Mouse (Mus musculus) urinary bladder, postnatal 10 days (tissue): Measurements from ENCODE around the gene Tarbp1.
A peak's percentile ranks its signal among the peaks of the same experiment; 100 is the strongest.

Experiments
- DNase-seq: peaks from one replicate; pipeline ENCODE4 v3.0.0; 2022; ENCODE audit warnings: low spot score

The Tarbp1 gene

GRCm38 (mm10) chr8:126474299-126475187, at the start of gene Tarbp1:
TSS of gene Tarbp1 (minus strand) at chr8:126475065.
- peak; percentile 67 for DNase-seq

GRCm38 (mm10) chr8:126524233-126524985, 49.5 kb upstream of the Tarbp1 start:
- DNase-seq = peak; percentile 61

GRCm38 (mm10) chr8:126523060-126523574, 48.3 kb upstream of the Tarbp1 start:
- no peak for DNase-seq

- no peak for DNase-seq
These were observed 44.6 kb upstream of the Tarbp1 start for GRCm38 (mm10) chr8:126519447-126519975.

GRCm38 (mm10) chr8:126516620-126517577, 42.0 kb upstream of the Tarbp1 start:
- peak; percentile 77 for DNase-seq

GRCm38 (mm10) chr8:126514011-126514964, 39.4 kb upstream of the Tarbp1 start:
- no peak for DNase-seq

GRCm38 (mm10) chr8:126510866-126511265, 36.0 kb upstream of the Tarbp1 start:
- no peak for DNase-seq

- no peak for DNase-seq
These were observed 34.8 kb upstream of the Tarbp1 start for GRCm38 (mm10) chr8:126509635-126510034.

- DNase-seq = no peak
These were observed 34.2 kb upstream of the Tarbp1 start for GRCm38 (mm10) chr8:126508871-126509586.

- DNase-seq = no peak
These were observed 33.4 kb upstream of the Tarbp1 start for GRCm38 (mm10) chr8:126508221-126508620.

GRCm38 (mm10) chr8:126504492-126505182, 29.8 kb upstream of the Tarbp1 start:
- DNase-seq = no peak

GRCm38 (mm10) chr8:126502722-126503121, 27.9 kb upstream of the Tarbp1 start:
- no peak for DNase-seq

- no peak for DNase-seq
These were observed 24.5 kb upstream of the Tarbp1 start for GRCm38 (mm10) chr8:126499371-126499770.

GRCm38 (mm10) chr8:126498465-126498864, 23.6 kb upstream of the Tarbp1 start:
- no peak for DNase-seq

GRCm38 (mm10) chr8:126497541-126498428, 22.9 kb upstream of the Tarbp1 start:
- peak; percentile 76 for DNase-seq

- no peak for DNase-seq
These were observed 22.1 kb upstream of the Tarbp1 start for GRCm38 (mm10) chr8:126496915-126497314.

- no peak for DNase-seq
These were observed 20.6 kb upstream of the Tarbp1 start for GRCm38 (mm10) chr8:126495461-126495860.
